Comparison of ENCODE assay signal across 14 mouse cellular contexts in the genomic region with DNA sequence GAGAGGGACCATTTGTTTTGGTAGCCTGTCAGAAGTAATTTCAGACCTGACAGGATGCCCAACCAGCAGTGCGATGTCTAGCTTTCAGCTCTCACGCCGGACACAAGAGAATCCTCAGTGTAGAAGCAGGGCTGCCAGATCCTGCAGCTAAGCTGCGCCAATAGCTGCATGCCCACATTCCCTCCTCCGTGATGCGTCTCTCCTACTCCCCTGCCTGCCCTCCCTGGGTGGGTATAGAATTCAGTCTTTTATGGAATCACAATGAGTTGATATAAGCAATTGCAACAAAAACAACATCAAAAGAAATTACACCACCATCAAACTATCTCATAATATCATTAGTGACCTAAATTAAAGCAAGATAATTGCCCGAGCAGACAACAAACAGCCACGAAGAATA.
DNase-seq lines count a peak whose midpoint lies in the region; ATAC-seq lines count a peak whose summit lies in the region.
"Had no signal": no experiment of that assay in that cellular context is flagged by ENCODE, and none has a peak within 500 bp of the region (broad histone marks: within the 10 kb centered on the region; RNA-seq: fewer than 3 reads in every experiment).

No protein-coding gene starts in this region.

- WGBS in forebrain, embryonic 14.5 days: 48% methylated on average over 8 of the region's 8 CpGs
- 82% methylated on average over 8 of the region's 8 CpGs for WGBS in forebrain, embryonic 11.5 days

- intact Hi-C loops in left cerebral cortex, postnatal 10 days (cut with DNase I): no loop called here

- H3K27ac ChIP-seq in forebrain, embryonic 14.5 days (ENCODE audit: low read depth, low read length): no peak overlapping the region
- H3K27ac ChIP-seq in forebrain, embryonic 11.5 days (ENCODE audit: low read depth, low read length): no peak overlapping the region

- no peaks in the 10 kb centered on the region for H3K4me1 ChIP-seq in forebrain, embryonic 14.5 days (ENCODE audit: control insufficient read depth, insufficient read depth, low read length)
- H3K4me1 ChIP-seq in forebrain, embryonic 11.5 days (replicated peaks; ENCODE audit: control insufficient read depth, insufficient read depth, low read length): no peaks in the 10 kb centered on the region

- no peaks in the 10 kb centered on the region for H3K36me3 ChIP-seq in forebrain, embryonic 14.5 days (ENCODE audit: control insufficient read depth, insufficient read depth, low read length)
- H3K36me3 ChIP-seq in forebrain, embryonic 11.5 days (ENCODE audit: control insufficient read depth, insufficient read depth, low read length): no peaks in the 10 kb centered on the region

- DNase-seq in forebrain, embryonic 14.5 days (ENCODE audit: low spot score): peak; percentile 44
- DNase-seq in forebrain, embryonic 11.5 days (ENCODE audit: low spot score): no peak
- DNase-seq in left cerebral cortex, postnatal 10 days (ENCODE audit: extremely low spot score in 1 of 2, low spot score in 2 of 2): peak; percentile 1 to 20
- no peak for DNase-seq in left cerebral cortex, adult 11 months (ENCODE audit: low spot score)
- DNase-seq in brain, adult 2 months (ENCODE audit: low read depth, low spot score): peak; percentile 12
- DNase-seq in cerebellum, postnatal 36 days: peak; percentile 11 to 13
- DNase-seq in spleen, postnatal 36 days (ENCODE audit: low spot score in 2 of 2): no peak
- DNase-seq in urinary bladder, adult 18-20 months (ENCODE audit: low spot score in 2 of 2): no peak
- DNase-seq: adrenal gland, postnatal 36 days; gastrocnemius, postnatal 36 days; heart, postnatal 36 days; lung, adult 18-20 months had no signal

- H3K9ac ChIP-seq in forebrain, embryonic 14.5 days (ENCODE audit: low read length): no peak overlapping the region
- H3K9ac ChIP-seq in forebrain, embryonic 11.5 days (ENCODE audit: low read length): no peak overlapping the region

- 0 out of 2 replicates have a peak overlapping the region, but pooled peaks have one; percentile 9 for H3K4me2 ChIP-seq in forebrain, embryonic 14.5 days (ENCODE audit: low read length)
- H3K4me2 ChIP-seq in forebrain, embryonic 11.5 days (ENCODE audit: low read depth, low read length, severe bottlenecking): no peak overlapping the region
- H3K4me2 ChIP-seq: heart, embryonic 11.5 days had no signal

- H3K4me3 ChIP-seq in forebrain, embryonic 14.5 days (ENCODE audit: low read depth, low read length): no peak overlapping the region
- H3K4me3 ChIP-seq in forebrain, embryonic 11.5 days (ENCODE audit: low read depth, low read length): no peak overlapping the region

- H3K9me3 ChIP-seq in forebrain, embryonic 14.5 days (replicated peaks; ENCODE audit: control insufficient read depth, low read length): no peaks in the 10 kb centered on the region
- no peaks in the 10 kb centered on the region for H3K9me3 ChIP-seq in forebrain, embryonic 11.5 days (ENCODE audit: control insufficient read depth, low read length)

- peak; percentile 58; the same call in 1 of the 2 replicates for ATAC-seq in forebrain, embryonic 14.5 days
- ATAC-seq in forebrain, embryonic 11.5 days (replicated peaks; ENCODE audit: low FRiP score): no peak
- ATAC-seq: intestine, postnatal 0 days had no signal

- H3K27me3 ChIP-seq in forebrain, embryonic 14.5 days (replicated peaks; ENCODE audit: control insufficient read depth, insufficient read depth, low read length): no peaks in the 10 kb centered on the region
- no peaks in the 10 kb centered on the region for H3K27me3 ChIP-seq in forebrain, embryonic 11.5 days (ENCODE audit: control insufficient read depth, insufficient read depth, low read length)

Comparison
In these comparisons a context has a peak if more than half of its experiments do, and no peak if none do; other contexts are left out.
1. DNase-seq: peak in forebrain, embryonic 14.5 days (single experiment), left cerebral cortex, postnatal 10 days (2 of 2), brain, adult 2 months (single experiment) and cerebellum, postnatal 36 days (2 of 2); none in forebrain, embryonic 11.5 days (single experiment), left cerebral cortex, adult 11 months (single experiment), spleen, postnatal 36 days (0 of 2) and urinary bladder, adult 18-20 months (0 of 2).